Mouse (Mus musculus) neutrophil, adult 65 days (primary cell): ENCODE measurements around the gene Vipr1. TPM values are rescaled to one million over a fixed set of nuclear protein-coding genes. Genes with fewer than 3 reads are reported as not detected.

ENCODE experiments used
- total RNA-seq: library from RNA; stranded (reverse); gene quantifications from 2 replicates; pipeline ENCODE4 v1.2.4, GENCODE M21; 2023

The Vipr1 gene
- 0.18 and 1.1 TPM in 2 replicates for total RNA-seq

GRCm38 (mm10) chr9:121642401-121643181 lies at the start of gene Vipr1:
Gene Vipr1, plus strand, starts transcription at chr9:121642716.

GRCm38 (mm10) chr9:121642001-121642400 lies 515 bp upstream of the Vipr1 start, which contains the start of gene Lyzl4:
Gene Lyzl4, minus strand, starts transcription at chr9:121642096.

GRCm38 (mm10) chr9:121704646-121705625 lies 62.4 kb downstream of the Vipr1 start, which contains the start of gene Sec22c:
Gene Sec22c, minus strand, starts transcription at chr9:121705490.

DNA sequence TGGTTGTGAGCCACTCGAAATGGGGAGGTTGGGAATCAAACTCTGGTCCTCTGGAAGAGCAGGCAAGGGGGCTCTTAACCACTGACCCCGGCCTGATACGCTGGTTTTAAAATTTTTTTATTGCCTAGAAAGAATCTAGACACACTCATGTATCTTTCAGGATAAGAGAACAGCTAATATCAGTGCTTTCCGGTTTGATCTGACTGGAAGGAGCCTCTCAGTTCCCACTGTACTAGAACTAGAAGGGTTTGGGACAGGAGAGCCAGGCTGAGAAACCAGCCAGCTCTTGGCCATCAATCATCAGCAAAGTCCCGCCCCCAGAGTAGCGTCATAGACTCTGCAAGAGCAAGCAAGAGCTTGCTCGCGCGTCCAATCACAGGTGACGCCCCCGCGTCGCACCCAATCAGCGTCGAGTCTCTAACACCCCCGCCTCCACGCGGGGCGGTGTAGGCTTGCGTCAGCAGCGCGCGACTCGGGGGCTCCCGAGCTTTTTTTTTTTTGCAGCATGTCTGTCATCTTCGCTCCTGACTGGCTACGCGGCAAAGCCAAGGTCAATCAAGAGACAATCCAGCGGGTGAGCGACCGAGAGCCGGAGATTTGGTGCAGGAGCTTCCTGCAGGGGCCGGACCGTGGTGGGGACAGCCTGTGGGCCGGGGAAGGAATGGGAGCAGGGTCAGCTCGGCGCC lies 67.5 kb downstream of the Vipr1 start, which contains the start of gene Ss18l2:
Gene Ss18l2, plus strand, starts transcription at position 432 of the 686 bp plus-strand sequence.

DNA sequence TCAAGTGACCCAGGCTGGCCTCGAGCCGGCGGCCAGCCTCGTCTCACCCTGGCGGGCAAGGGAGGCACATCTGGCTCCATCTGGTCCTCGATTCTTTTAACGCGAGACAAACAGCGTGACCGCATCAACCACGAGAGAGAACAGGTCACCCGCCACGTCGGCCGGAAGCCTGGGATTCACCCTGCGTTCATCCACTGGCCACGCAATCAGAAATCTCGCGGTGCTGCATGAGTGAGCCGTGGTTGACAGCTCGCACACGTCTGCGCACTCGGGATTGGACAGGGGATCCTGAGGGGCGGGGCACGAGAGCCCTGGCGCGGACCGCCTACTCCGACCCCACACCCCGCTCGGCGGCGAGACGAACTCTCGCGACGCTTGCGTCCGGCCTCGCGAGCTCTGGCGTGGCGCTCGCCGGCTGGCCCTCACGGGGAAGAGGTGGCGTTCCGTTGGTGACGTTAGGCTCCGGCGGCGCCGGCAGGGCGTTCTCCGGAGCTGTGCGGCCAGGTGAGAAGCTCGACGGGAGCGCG lies 76.3 kb downstream of the Vipr1 start, which contains the start of gene Nktr:
Gene Nktr, plus strand, starts transcription at position 378 of the 527 bp plus-strand sequence.

Other genes with a start within 250 kb of the Vipr1 start
- gene Cck, start 147.0 kb upstream of the Vipr1 start, total RNA-seq, result not detected in 2 replicates
- not detected in 2 replicates for gene Lyzl4, start 620 bp upstream of the Vipr1 start, total RNA-seq
- gene Sec22c, start 62.8 kb downstream of the Vipr1 start, total RNA-seq, result 35.5 and 40.5 TPM in 2 replicates
- gene Ss18l2, start 67.6 kb downstream of the Vipr1 start, total RNA-seq, result 18.0 and 18.3 TPM in 2 replicates
- 270 and 434 TPM in 2 replicates for gene Nktr, start 76.5 kb downstream of the Vipr1 start, total RNA-seq
- gene Zfp651, start 116.6 kb downstream of the Vipr1 start, total RNA-seq, result 0.41 and 0.75 TPM in 2 replicates
- gene Klhl40, start 134.9 kb downstream of the Vipr1 start, total RNA-seq, result not detected in 2 replicates
- not detected in 2 replicates for gene Hhatl, start 149.8 kb downstream of the Vipr1 start, total RNA-seq
- gene Ccdc13, start 196.7 kb downstream of the Vipr1 start, total RNA-seq, result not detected in 2 replicates
- 26.3 and 31.1 TPM in 2 replicates for gene Higd1a, start 215.6 kb downstream of the Vipr1 start, total RNA-seq